Mouse (Mus musculus) MEL (cell line): ENCODE results near the gene Gm45521. TPM values are rescaled to one million over a fixed set of nuclear protein-coding genes. Genes with fewer than 3 reads are reported as not detected.

Experiments used
- DNase-seq: peaks from one replicate; pipeline ENCODE4 v3.0.0; 2011; ENCODE audit warnings: low read depth, low spot score
- H3K27ac ChIP-seq: 2 replicates; pipeline ENCODE4 v1.5.1; 2012; ENCODE audit warnings: low read depth, mild to moderate bottlenecking, control low read depth, low read length, moderate library complexity; ENCODE audit not compliant: control insufficient read depth
- H3K27me3 ChIP-seq, 2 experiments: fragments of 150-350 bp in 1 of 2; sonication (generic) in 1 of 2; 2 replicates each; pipeline ENCODE4 v1.6.1; 2012; ENCODE audit warnings: low read length in 2 of 2, mild to moderate bottlenecking in 2 of 2, improper control_type of control experiment in 1 of 2, moderate library complexity in 1 of 2; ENCODE audit not compliant: insufficient read depth in 2 of 2, control insufficient read depth in 1 of 2
- H3K36me3 ChIP-seq, 2 experiments: 2 replicates each; pipeline ENCODE4 v1.6.1; 2012 to 2014; ENCODE audit warnings: low read length in 2 of 2, improper control_type of control experiment in 1 of 2, inconsistent platforms in 1 of 2, mild to moderate bottlenecking in 1 of 2; ENCODE audit not compliant: insufficient read depth in 2 of 2, control insufficient read depth in 1 of 2
- H3K4me1 ChIP-seq, 2 experiments: fragments of 150-350 bp in 1 of 2; sonication (generic) in 1 of 2; 2 replicates each; pipeline ENCODE4 v1.6.1; 2012; ENCODE audit warnings: low read length in 2 of 2, improper control_type of control experiment in 1 of 2, mild to moderate bottlenecking in 1 of 2; ENCODE audit not compliant: insufficient read depth in 2 of 2, control insufficient read depth in 1 of 2
- H3K4me3 ChIP-seq, 2 experiments: fragments of 150-350 bp in 1 of 2; sonication (generic) in 1 of 2; 2 replicates each; pipeline ENCODE4 v1.5.1; 2012; ENCODE audit warnings: low read depth in 2 of 2, low read length in 2 of 2, mild to moderate bottlenecking in 2 of 2, moderate library complexity in 2 of 2, control low read depth in 1 of 2, improper control_type of control experiment in 1 of 2; ENCODE audit not compliant: control insufficient read depth in 1 of 2, insufficient read depth in 1 of 2
- H3K79me2 ChIP-seq: 2 replicates; pipeline ENCODE4 v1.6.1; 2012; ENCODE audit warnings: mild to moderate bottlenecking, low read length, moderate library complexity; ENCODE audit not compliant: control insufficient read depth, poor library complexity, insufficient read depth
- H3K9ac ChIP-seq: 2 replicates; pipeline ENCODE4 v1.6.1; 2012; ENCODE audit warnings: low read depth, mild to moderate bottlenecking, control low read depth, low read length, moderate library complexity; ENCODE audit not compliant: control insufficient read depth, poor library complexity, severe bottlenecking
- H3K9me3 ChIP-seq: fragments of 150-350 bp; sonication (generic); replicated peaks from 2 replicates; pipeline ENCODE4 v1.6.1; 2012; ENCODE audit warnings: mild to moderate bottlenecking, low read length, improper control_type of control experiment, moderate library complexity; ENCODE audit not compliant: insufficient read depth
- BHLHE40 ChIP-seq: IDR thresholded peaks from 2 replicates; pipeline ENCODE4 v1.6.1; 2012; ENCODE audit warnings: low read depth, mild to moderate bottlenecking, inconsistent platforms, low read length, improper control_type of control experiment, borderline replicate concordance
- E2F4 ChIP-seq: IDR thresholded peaks from 2 replicates; pipeline ENCODE4 v1.6.1; 2011; ENCODE audit warnings: low read depth, low read length, improper control_type of control experiment, borderline replicate concordance
- GABPA ChIP-seq: IDR thresholded peaks from 2 replicates; pipeline ENCODE4 v1.6.1; 2012; ENCODE audit warnings: low read depth, mild to moderate bottlenecking, inconsistent platforms, low read length, improper control_type of control experiment, moderate library complexity
- GATA1 ChIP-seq: IDR thresholded peaks from 2 replicates; pipeline ENCODE4 v1.6.1; 2011; ENCODE audit warnings: low read depth, low read length, improper control_type of control experiment
- JUND ChIP-seq: IDR thresholded peaks from 2 replicates; pipeline ENCODE4 v1.6.1; 2011; ENCODE audit warnings: low read depth, mild to moderate bottlenecking, improper control_type of control experiment, low read length
- MAX ChIP-seq: IDR thresholded peaks from 2 replicates; pipeline ENCODE4 v1.6.1; 2011; ENCODE audit warnings: low read length, improper control_type of control experiment
- NRF1 ChIP-seq: IDR thresholded peaks from 2 replicates; pipeline ENCODE4 v1.6.1; 2014; ENCODE audit warnings: low read depth, mild to moderate bottlenecking, inconsistent platforms, low read length, improper control_type of control experiment, moderate library complexity; ENCODE audit not compliant: poor library complexity, insufficient read depth, severe bottlenecking
- POLR2AphosphoS2 ChIP-seq: IDR thresholded peaks from 2 replicates; pipeline ENCODE4 v1.6.1; 2011; ENCODE audit warnings: low read length, improper control_type of control experiment
- RAD21 ChIP-seq: IDR thresholded peaks from 2 replicates; pipeline ENCODE4 v1.6.1; 2011; ENCODE audit warnings: mild to moderate bottlenecking, low read depth, low read length, improper control_type of control experiment
- SIN3A ChIP-seq: IDR thresholded peaks from 2 replicates; pipeline ENCODE4 v1.6.1; 2012; ENCODE audit warnings: low read length, improper control_type of control experiment, inconsistent platforms
- SMC3 ChIP-seq: IDR thresholded peaks from 2 replicates; pipeline ENCODE4 v1.6.1; 2011; ENCODE audit warnings: low read depth, low read length, improper control_type of control experiment
- TAL1 ChIP-seq: IDR thresholded peaks from 2 replicates; pipeline ENCODE4 v1.6.1; 2012; ENCODE audit warnings: mild to moderate bottlenecking, inconsistent platforms, low read length, moderate library complexity, mixed read lengths
- TBP ChIP-seq: IDR thresholded peaks from 2 replicates; pipeline ENCODE4 v1.8.0; 2011; ENCODE audit warnings: low read depth, low read length, improper control_type of control experiment
- TCF12 ChIP-seq: IDR thresholded peaks from 2 replicates; pipeline ENCODE4 v1.6.1; 2014; ENCODE audit warnings: low read depth, mild to moderate bottlenecking, inconsistent platforms, low read length, improper control_type of control experiment, moderate library complexity
- UBTF ChIP-seq: IDR thresholded peaks from 2 replicates; pipeline ENCODE4 v1.6.1; 2012; ENCODE audit warnings: low read depth, mild to moderate bottlenecking, inconsistent platforms, low read length, improper control_type of control experiment, moderate library complexity, borderline replicate concordance; ENCODE audit not compliant: insufficient read depth
- USF1 ChIP-seq: IDR thresholded peaks from 2 replicates; pipeline ENCODE4 v1.6.1; 2014; ENCODE audit warnings: low read depth, mild to moderate bottlenecking, inconsistent platforms, low read length, improper control_type of control experiment, moderate library complexity
- polyA plus RNA-seq, 2 experiments: library from polyadenylated mRNA; stranded (reverse) in 1 of 2; unstranded in 1 of 2; fragments of >175 nt in 1 of 2; fragments of >200 nt in 1 of 2; gene quantifications; 2 replicates each; pipeline versions ENCODE4 v1.2.1 to v1.2.4; 2012; ENCODE audit warnings: low replicate concordance in 2 of 2, low read depth in 1 of 2; ENCODE audit not compliant: insufficient read length in 2 of 2, insufficient read depth in 1 of 2, missing spikeins in 1 of 2
- total RNA-seq: library from RNA; depleted of rRNA; stranded (reverse); fragments of 300-350 nt; gene quantifications from 2 replicates; pipeline ENCODE4 v1.2.3, GENCODE M21; 2012

Gene Gm45521
- total and polyA plus RNA-seq, 3 experiments = not detected

DNA sequence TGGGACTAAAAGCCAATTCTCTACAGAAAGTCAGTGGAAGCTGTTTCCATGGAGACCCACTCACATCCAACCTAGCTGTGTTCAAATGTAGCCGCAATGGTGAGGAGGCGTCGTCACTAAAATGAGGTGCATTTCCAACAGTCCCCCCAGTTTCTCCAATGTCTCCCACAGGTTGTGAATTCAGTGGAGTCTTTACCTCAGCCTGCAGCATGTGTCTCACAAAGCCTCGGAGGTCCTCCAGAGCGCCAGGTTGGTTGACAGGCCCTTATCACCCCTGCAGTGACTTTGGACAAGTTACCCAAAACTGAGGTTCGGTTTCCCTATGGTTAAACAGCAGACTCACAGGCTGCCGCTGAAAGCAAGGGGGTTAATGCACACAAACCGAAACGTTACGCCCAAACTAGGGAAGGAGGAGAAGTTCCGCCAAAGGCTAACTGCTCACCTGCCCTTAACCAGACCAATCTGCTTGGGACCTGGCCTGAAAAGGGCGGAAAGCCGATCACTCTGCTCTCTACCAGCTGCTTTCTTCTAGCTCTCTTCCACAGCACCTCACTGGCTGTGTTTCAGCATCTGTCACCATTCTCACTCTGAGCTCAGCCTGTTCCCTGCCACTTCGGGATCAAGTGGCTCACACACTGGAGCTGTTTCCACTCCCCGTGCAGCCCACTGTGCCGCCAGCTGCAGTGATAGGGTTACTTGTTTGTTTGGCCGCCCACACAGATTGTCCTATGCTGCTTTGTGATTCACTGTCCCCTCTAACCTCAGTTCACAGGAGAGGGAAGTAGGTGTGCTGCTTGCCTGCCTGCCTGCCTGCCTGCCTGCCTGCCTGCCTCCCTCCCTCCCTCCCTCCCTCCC, 44.0 kb downstream of the Gm45521 start:
- Histone ChIP-seq H3K9ac (no peak overlapping the region), H3K9me3 (no peaks in the 10 kb centered on the region)
- no peak for TF ChIP-seq SIN3A
- no peak for TF ChIP-seq TBP
- no peak for TF ChIP-seq POLR2AphosphoS2
- TF ChIP-seq TCF12 = no peak
- no peak for TF ChIP-seq RAD21
- TF ChIP-seq SMC3 = no peak
- no peak for TF ChIP-seq GABPA
- TF ChIP-seq USF1 = no peak
- no peak for TF ChIP-seq MAX
- no peak for TF ChIP-seq NRF1
- TF ChIP-seq GATA1 = no peak
- TF ChIP-seq BHLHE40 = no peak
- no peak for TF ChIP-seq UBTF
- TF ChIP-seq, all 39 proteins: peak for 0
- no peak for DNase-seq
- no peaks in the 10 kb centered on the region; a peak in 1 of 4 replicates for H3K27me3 ChIP-seq
- no peaks in the 10 kb centered on the region for H3K79me2 ChIP-seq
- no peaks in the 10 kb centered on the region for H3K4me1 ChIP-seq
- no peaks in the 10 kb centered on the region for H3K36me3 ChIP-seq
- no peak overlapping the region for H3K27ac ChIP-seq
- H3K4me3 ChIP-seq = no peak overlapping the region

DNA sequence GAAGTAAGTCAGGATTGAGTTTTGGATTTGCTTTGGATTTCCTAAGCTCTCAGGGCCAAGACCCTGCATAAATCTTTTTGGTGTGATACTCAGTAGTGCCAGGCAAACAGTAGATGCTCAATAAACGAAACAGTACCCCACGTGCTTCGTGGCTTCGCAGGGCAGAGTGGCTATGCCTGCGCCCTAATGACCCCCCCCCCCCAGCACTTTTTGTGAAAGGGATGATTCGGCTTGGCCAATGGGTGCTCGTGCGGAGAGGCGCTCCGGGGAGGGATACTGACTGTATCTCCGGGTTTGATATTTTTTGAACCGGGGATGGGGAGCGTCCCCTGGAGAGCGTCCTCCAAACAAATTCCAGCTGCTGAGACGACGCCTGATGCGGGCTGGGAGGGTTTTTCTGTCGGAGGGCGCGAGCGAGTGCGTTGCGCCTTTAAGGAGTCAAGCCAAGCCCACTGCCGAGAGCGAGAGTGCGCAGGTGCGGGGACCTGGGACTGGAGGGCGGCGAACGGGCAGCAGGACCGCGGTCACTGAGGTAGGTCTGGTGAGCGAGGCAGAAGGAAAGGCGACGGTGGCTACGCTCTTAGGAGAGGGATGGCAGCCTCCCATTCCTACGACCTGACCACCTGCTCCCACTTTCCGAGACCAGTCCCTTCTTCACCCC, 45.5 kb downstream of the Gm45521 start, which contains the start of gene Abhd6:
TSS of gene Abhd6 (plus strand) at position 471 of the 661 bp plus-strand sequence.
- no peak within 1 kb of the TSS for H3K9ac ChIP-seq
- no peaks in the 10 kb centered on the region for H3K9me3 ChIP-seq
- no peak for TF ChIP-seq SMC3
- TF ChIP-seq USF1 = no peak
- TF ChIP-seq JUND = no peak
- TF ChIP-seq E2F4 = no peak
- TF ChIP-seq TAL1 = no peak
- no peak for TF ChIP-seq MAX
- H3K27ac ChIP-seq = no peak within 1 kb of the TSS
- H3K27me3 ChIP-seq = no peaks in the 10 kb centered on the region; a peak in 1 of 4 replicates
- DNase-seq = no peak
- H3K4me3 ChIP-seq = no peak within 1 kb of the TSS
- no peaks in the 10 kb centered on the region for H3K36me3 ChIP-seq
- H3K79me2 ChIP-seq = no peaks in the 10 kb centered on the region
- no peaks in the 10 kb centered on the region for H3K4me1 ChIP-seq
